Mouse (Mus musculus) heart, embryonic 12.5 days (tissue): ENCODE data around the gene Osgin1. TPM values are rescaled to one million over a fixed set of nuclear protein-coding genes. Genes with fewer than 3 reads are reported as not detected.

Experiments used
- ATAC-seq: fragments of 200-750 bp; cut with Nextera tagmentation; 2 replicates; pipeline ENCODE4 v1.8.0; 2017; ENCODE audit warnings: moderate TSS enrichment, moderate library complexity; ENCODE audit not compliant: insufficient number of reproducible peaks, low FRiP score
- H3K27ac ChIP-seq: fragments of 300-500 bp; sonication (generic); 2 replicates; pipeline ENCODE4 v1.5.1; 2016; ENCODE audit warnings: mild to moderate bottlenecking, moderate library complexity; ENCODE audit not compliant: poor library complexity, severe bottlenecking
- H3K27me3 ChIP-seq: fragments of 300-500 bp; sonication (generic); replicated peaks from 2 replicates; pipeline ENCODE4 v1.6.1; 2016; ENCODE audit warnings: mild to moderate bottlenecking, moderate library complexity
- H3K36me3 ChIP-seq: fragments of 300-500 bp; sonication (generic); 2 replicates; pipeline ENCODE4 v1.6.1; 2016; ENCODE audit warnings: mild to moderate bottlenecking, moderate library complexity
- H3K4me1 ChIP-seq: fragments of 300-500 bp; sonication (generic); replicated peaks from 2 replicates; pipeline ENCODE4 v1.6.1; 2016; ENCODE audit warnings: mild to moderate bottlenecking
- H3K4me2 ChIP-seq: fragments of 300-500 bp; sonication (generic); 2 replicates; pipeline ENCODE4 v1.6.1; 2016; ENCODE audit warnings: mild to moderate bottlenecking, moderate library complexity
- H3K4me3 ChIP-seq: fragments of 300-500 bp; sonication (generic); 2 replicates; pipeline ENCODE4 v1.5.1; 2016; ENCODE audit warnings: mild to moderate bottlenecking
- H3K9ac ChIP-seq: fragments of 300-500 bp; sonication (generic); 2 replicates; pipeline ENCODE4 v1.6.1; 2016; ENCODE audit warnings: mild to moderate bottlenecking, moderate library complexity
- H3K9me3 ChIP-seq: fragments of 300-500 bp; sonication (generic); replicated peaks from 2 replicates; pipeline ENCODE4 v1.6.1; 2016; ENCODE audit warnings: mild to moderate bottlenecking, moderate library complexity
- WGBS: fragments of 180-500 bp; shearing (Covaris S2); methylation state at CpG from one replicate; pipeline ENCODE4 v1.1.7; 2016; 5-methylcytosine and 5-hydroxymethylcytosine counted together
- polyA plus RNA-seq: library from polyadenylated mRNA; unstranded; fragments of >200 nt; fragmentation: Nextera tagmentation; extraction: Ambion mirVana; gene quantifications from 2 replicates; pipeline ENCODE4 v1.2.1, GENCODE M21; 2016

Osgin1 gene
- polyA plus RNA-seq, 1 experiment from 2014 or later, result 0.54 TPM

GRCm38 (mm10) chr8:119434569-119434968 lies 645 bp downstream of the Osgin1 start:
- Histone ChIP-seq H3K4me1 (peaks cover 13% of the 10 kb centered on the region), H3K27ac (no peak overlapping the region), H3K27me3 (peaks cover 10% of the 10 kb centered on the region; the same call in 1 of the 2 replicates), H3K9me3 (no peaks in the 10 kb centered on the region), H3K4me3 (no peak overlapping the region), H3K9ac (no peak overlapping the region), H3K4me2 (no peak overlapping the region), H3K36me3 (no peaks in the 10 kb centered on the region)
- WGBS, result 71% methylated on average over 6 of the region's 6 CpGs
- no peak for ATAC-seq

- H3K9me3 ChIP-seq, result no peaks in the 10 kb centered on the region
- whole genome bisulfite sequencing, result 79% methylated on average over 7 of the region's 7 CpGs
- no peak overlapping the region for H3K9ac ChIP-seq
- peaks cover 18% of the 10 kb centered on the region for H3K4me1 ChIP-seq
- ATAC-seq, result no peak
- no peak overlapping the region for H3K27ac ChIP-seq
- no peak overlapping the region for H3K4me3 ChIP-seq
- no peak overlapping the region for H3K4me2 ChIP-seq
- peaks cover 10% of the 10 kb centered on the region; the same call in 1 of the 2 replicates for H3K27me3 ChIP-seq
- H3K36me3 ChIP-seq, result no peaks in the 10 kb centered on the region
These were observed 1.6 kb downstream of the Osgin1 start for GRCm38 (mm10) chr8:119435527-119435926.

- H3K4me3 ChIP-seq, result no peak overlapping the region
- H3K27ac ChIP-seq, result no peak overlapping the region
- H3K9me3 ChIP-seq, result no peaks in the 10 kb centered on the region
- no peak overlapping the region for H3K4me2 ChIP-seq
- H3K27me3 ChIP-seq, result peaks cover 15% of the 10 kb centered on the region
- H3K4me1 ChIP-seq, result peaks cover 24% of the 10 kb centered on the region
- no peak overlapping the region for H3K9ac ChIP-seq
- no peak for ATAC-seq
- 85% methylated on average over 10 of the region's 10 CpGs for WGBS
- H3K36me3 ChIP-seq, result no peaks in the 10 kb centered on the region
These were observed 2.4 kb downstream of the Osgin1 start for GRCm38 (mm10) chr8:119436331-119436730.

- H3K9me3 ChIP-seq, result no peaks in the 10 kb centered on the region
- ATAC-seq, result no peak
- 15% methylated on average over 9 of the region's 9 CpGs for WGBS
These were observed 3.0 kb downstream of the Osgin1 start for GRCm38 (mm10) chr8:119436933-119437332.

GRCm38 (mm10) chr8:119437506-119437905 lies 3.6 kb downstream of the Osgin1 start:
- no peak overlapping the region for H3K9ac ChIP-seq
- no peak overlapping the region for H3K27ac ChIP-seq
- H3K36me3 ChIP-seq, result no peaks in the 10 kb centered on the region
- peaks cover 26% of the 10 kb centered on the region for H3K27me3 ChIP-seq
- H3K9me3 ChIP-seq, result no peaks in the 10 kb centered on the region
- no peak overlapping the region; the same call in 1 of the 2 replicates for H3K4me2 ChIP-seq
- peaks cover 24% of the 10 kb centered on the region for H3K4me1 ChIP-seq
- 66% methylated on average over 11 of the region's 11 CpGs for WGBS
- ATAC-seq, result no peak
- no peak overlapping the region for H3K4me3 ChIP-seq

More at GRCm38 (mm10) chr8:119436933-119437332, 3.0 kb downstream of the Osgin1 start:
- Histone ChIP-seq H3K4me3 (no peak overlapping the region), H3K4me1 (peaks cover 24% of the 10 kb centered on the region), H3K36me3 (no peaks in the 10 kb centered on the region), H3K27me3 (peaks cover 21% of the 10 kb centered on the region), H3K4me2 (peak overlapping the region; percentile 33), H3K27ac (no peak overlapping the region), H3K9ac (no peak overlapping the region; the same call in 1 of the 2 replicates)

- no peak for ATAC-seq
- Histone ChIP-seq H3K9ac (no peak overlapping the region), H3K4me1 (peaks cover 24% of the 10 kb centered on the region), H3K36me3 (no peaks in the 10 kb centered on the region), H3K4me3 (no peak overlapping the region), H3K4me2 (no peak overlapping the region), H3K9me3 (no peaks in the 10 kb centered on the region), H3K27ac (no peak overlapping the region), H3K27me3 (peaks cover 34% of the 10 kb centered on the region)
- WGBS, result 82% methylated on average over 6 of the region's 6 CpGs
These were observed 5.0 kb downstream of the Osgin1 start for GRCm38 (mm10) chr8:119438876-119439275.

- Histone ChIP-seq H3K4me1 (peaks cover 24% of the 10 kb centered on the region), H3K27me3 (peaks cover 38% of the 10 kb centered on the region), H3K4me2 (no peak overlapping the region), H3K4me3 (no peak overlapping the region), H3K36me3 (no peaks in the 10 kb centered on the region), H3K9ac (no peak overlapping the region), H3K27ac (no peak overlapping the region), H3K9me3 (no peaks in the 10 kb centered on the region)
- ATAC-seq, result no peak
- 83% methylated on average over 2 of the region's 2 CpGs for WGBS
These were observed 5.5 kb downstream of the Osgin1 start for GRCm38 (mm10) chr8:119439424-119439823.

GRCm38 (mm10) chr8:119439893-119440249 lies 5.9 kb downstream of the Osgin1 start:
- H3K4me2 ChIP-seq, result no peak overlapping the region
- no peak overlapping the region for H3K27ac ChIP-seq
- H3K36me3 ChIP-seq, result no peaks in the 10 kb centered on the region
- H3K4me1 ChIP-seq, result peaks cover 24% of the 10 kb centered on the region
- peaks cover 40% of the 10 kb centered on the region for H3K27me3 ChIP-seq
- H3K9ac ChIP-seq, result 0 out of 2 replicates have a peak overlapping the region, but pooled peaks have one; percentile 33
- 73% methylated on average over 7 of the region's 7 CpGs for WGBS
- no peak for ATAC-seq
- H3K9me3 ChIP-seq, result no peaks in the 10 kb centered on the region
- no peak overlapping the region for H3K4me3 ChIP-seq

- Histone ChIP-seq H3K4me3 (no peak overlapping the region), H3K9ac (0 out of 2 replicates have a peak overlapping the region, but pooled peaks have one; percentile 33), H3K4me2 (peak overlapping the region; percentile 38; the same call in 1 of the 2 replicates), H3K36me3 (no peaks in the 10 kb centered on the region), H3K4me1 (peaks cover 24% of the 10 kb centered on the region), H3K27ac (no peak overlapping the region), H3K9me3 (no peaks in the 10 kb centered on the region), H3K27me3 (peaks cover 45% of the 10 kb centered on the region)
- peak; percentile 54; the same call in 1 of the 2 replicates for ATAC-seq
- WGBS, result 16% methylated on average over 16 of the region's 16 CpGs
These were observed 6.5 kb downstream of the Osgin1 start for GRCm38 (mm10) chr8:119440250-119440951.

GRCm38 (mm10) chr8:119440952-119441270 lies 7.0 kb downstream of the Osgin1 start:
- H3K4me3 ChIP-seq, result no peak overlapping the region
- no peaks in the 10 kb centered on the region for H3K36me3 ChIP-seq
- ATAC-seq, result peak; percentile 11; the same call in 1 of the 2 replicates
- H3K27ac ChIP-seq, result no peak overlapping the region
- 0 out of 2 replicates have a peak overlapping the region, but pooled peaks have one; percentile 3 for H3K9ac ChIP-seq
- H3K4me1 ChIP-seq, result peaks cover 24% of the 10 kb centered on the region
- 35% methylated on average over 1 of the region's 1 CpGs for WGBS
- H3K4me2 ChIP-seq, result peak overlapping the region; percentile 38; the same call in 1 of the 2 replicates
- H3K27me3 ChIP-seq, result peaks cover 50% of the 10 kb centered on the region
- no peaks in the 10 kb centered on the region for H3K9me3 ChIP-seq

- Histone ChIP-seq H3K4me3 (no peak overlapping the region), H3K4me2 (no peak overlapping the region), H3K4me1 (peaks cover 17% of the 10 kb centered on the region), H3K9me3 (no peaks in the 10 kb centered on the region), H3K27ac (no peak overlapping the region), H3K36me3 (no peaks in the 10 kb centered on the region), H3K27me3 (peaks cover 53% of the 10 kb centered on the region), H3K9ac (no peak overlapping the region)
- 63% methylated on average over 5 of the region's 5 CpGs for WGBS
- no peak for ATAC-seq
These were observed 8.1 kb downstream of the Osgin1 start for GRCm38 (mm10) chr8:119442013-119442412.
